Mouse (Mus musculus): ENCODE measurements around the gene Ikzf1. TPM values are rescaled to one million over a fixed set of nuclear protein-coding genes. Genes with fewer than 3 reads are reported as not detected.

Gene Ikzf1
- polyA plus RNA-seq, 1 experiment from 2014 or later = 1.4 TPM

- Histone ChIP-seq H3K9me3 (no peaks in the 10 kb centered on the region), H3K4me2 (replicated peaks) (no peak overlapping the region), H3K4me3 (no peak overlapping the region), H3K36me3 (no peaks in the 10 kb centered on the region), H3K4me1 (no peaks in the 10 kb centered on the region), H3K9ac (replicated peaks) (no peak overlapping the region), H3K27ac (replicated peaks) (no peak overlapping the region), H3K27me3 (no peaks in the 10 kb centered on the region)
- ATAC-seq (ENCODE audit: low FRiP score, low read depth) = no peak
- 88% methylated on average over 3 of the region's 3 CpGs for WGBS
Observed at GRCm38 (mm10) chr11:11777246-11777645, 92.4 kb downstream of the Ikzf1 start.

- H3K27me3 ChIP-seq = no peaks in the 10 kb centered on the region
- 95% methylated on average over 2 of the region's 2 CpGs for WGBS
- no peak overlapping the region for H3K4me3 ChIP-seq
- no peaks in the 10 kb centered on the region for H3K4me1 ChIP-seq
- H3K9me3 ChIP-seq = no peaks in the 10 kb centered on the region
- no peak overlapping the region for H3K9ac ChIP-seq (replicated peaks)
- no peak overlapping the region for H3K4me2 ChIP-seq (replicated peaks)
- H3K27ac ChIP-seq (replicated peaks) = no peak overlapping the region
- H3K36me3 ChIP-seq = no peaks in the 10 kb centered on the region
- ATAC-seq (ENCODE audit: low FRiP score, low read depth) = no peak
Observed at GRCm38 (mm10) chr11:11777796-11778195, 93.0 kb downstream of the Ikzf1 start.

- H3K27me3 ChIP-seq = no peaks in the 10 kb centered on the region
- WGBS = 94% methylated on average over 6 of the region's 6 CpGs
- H3K4me1 ChIP-seq = no peaks in the 10 kb centered on the region
- H3K4me3 ChIP-seq = no peak overlapping the region
- H3K4me2 ChIP-seq (replicated peaks) = no peak overlapping the region
- ATAC-seq (ENCODE audit: low FRiP score, low read depth) = no peak
- no peaks in the 10 kb centered on the region for H3K36me3 ChIP-seq
- no peaks in the 10 kb centered on the region for H3K9me3 ChIP-seq
- no peak overlapping the region for H3K27ac ChIP-seq (replicated peaks)
- H3K9ac ChIP-seq (replicated peaks) = no peak overlapping the region
Observed at GRCm38 (mm10) chr11:11778345-11778744, 93.5 kb downstream of the Ikzf1 start.

GRCm38 (mm10) chr11:11781728-11782127 lies 96.9 kb downstream of the Ikzf1 start:
- no peak overlapping the region for H3K27ac ChIP-seq (replicated peaks)
- H3K36me3 ChIP-seq = no peaks in the 10 kb centered on the region
- no peak overlapping the region for H3K4me3 ChIP-seq
- no peaks in the 10 kb centered on the region for H3K9me3 ChIP-seq
- H3K4me1 ChIP-seq = no peaks in the 10 kb centered on the region
- no peak overlapping the region for H3K9ac ChIP-seq (replicated peaks)
- H3K27me3 ChIP-seq = no peaks in the 10 kb centered on the region
- H3K4me2 ChIP-seq (replicated peaks) = no peak overlapping the region
- ATAC-seq (ENCODE audit: low FRiP score, low read depth) = no peak
- WGBS = 90% methylated on average over 8 of the region's 8 CpGs

- no peak overlapping the region for H3K4me2 ChIP-seq (replicated peaks)
- H3K9ac ChIP-seq (replicated peaks) = no peak overlapping the region
- H3K36me3 ChIP-seq = no peaks in the 10 kb centered on the region
- no peaks in the 10 kb centered on the region for H3K9me3 ChIP-seq
- H3K4me3 ChIP-seq = no peak overlapping the region
- no peaks in the 10 kb centered on the region for H3K4me1 ChIP-seq
- WGBS = 74% methylated on average over 6 of the region's 6 CpGs
- ATAC-seq (ENCODE audit: low FRiP score, low read depth) = no peak
- H3K27me3 ChIP-seq = no peaks in the 10 kb centered on the region
- H3K27ac ChIP-seq (replicated peaks) = no peak overlapping the region
Observed at GRCm38 (mm10) chr11:11785457-11785856, 100.7 kb downstream of the Ikzf1 start.

GRCm38 (mm10) chr11:11788521-11788974 lies 103.7 kb downstream of the Ikzf1 start:
- Histone ChIP-seq H3K27ac (replicated peaks) (no peak overlapping the region), H3K9me3 (no peaks in the 10 kb centered on the region), H3K27me3 (no peaks in the 10 kb centered on the region), H3K36me3 (no peaks in the 10 kb centered on the region), H3K4me3 (no peak overlapping the region), H3K4me2 (replicated peaks) (peak overlapping the region; percentile 38), H3K9ac (replicated peaks) (no peak overlapping the region), H3K4me1 (no peaks in the 10 kb centered on the region)
- 1% methylated on average over 8 of the region's 8 CpGs for WGBS
- peak; percentile 95 for ATAC-seq (ENCODE audit: low FRiP score, low read depth)

- Histone ChIP-seq H3K36me3 (peaks cover 11% of the 10 kb centered on the region), H3K9me3 (no peaks in the 10 kb centered on the region), H3K4me1 (no peaks in the 10 kb centered on the region), H3K4me2 (replicated peaks) (no peak overlapping the region), H3K4me3 (no peak overlapping the region), H3K27ac (replicated peaks) (no peak overlapping the region), H3K9ac (replicated peaks) (no peak overlapping the region), H3K27me3 (no peaks in the 10 kb centered on the region)
- WGBS = 81% methylated on average over 1 of the region's 1 CpGs
- no peak for ATAC-seq (ENCODE audit: low FRiP score, low read depth)
Observed at GRCm38 (mm10) chr11:11794626-11795025, 109.8 kb downstream of the Ikzf1 start.

- no peak overlapping the region for H3K4me2 ChIP-seq (replicated peaks)
- 100% methylated on average over 1 of the region's 1 CpGs for WGBS
- no peak overlapping the region for H3K27ac ChIP-seq (replicated peaks)
- no peak overlapping the region for H3K9ac ChIP-seq (replicated peaks)
- no peaks in the 10 kb centered on the region for H3K4me1 ChIP-seq
- no peaks in the 10 kb centered on the region for H3K9me3 ChIP-seq
- ATAC-seq (ENCODE audit: low FRiP score, low read depth) = no peak
- H3K36me3 ChIP-seq = peaks cover 38% of the 10 kb centered on the region
- no peaks in the 10 kb centered on the region for H3K27me3 ChIP-seq
- no peak overlapping the region for H3K4me3 ChIP-seq
Observed at GRCm38 (mm10) chr11:11798690-11799089, 113.9 kb downstream of the Ikzf1 start.

GRCm38 (mm10) chr11:11800304-11800703 lies 115.5 kb downstream of the Ikzf1 start:
- Histone ChIP-seq H3K4me1 (no peaks in the 10 kb centered on the region), H3K27ac (replicated peaks) (no peak overlapping the region), H3K27me3 (no peaks in the 10 kb centered on the region), H3K4me2 (replicated peaks) (no peak overlapping the region), H3K36me3 (peaks cover 45% of the 10 kb centered on the region), H3K9me3 (no peaks in the 10 kb centered on the region), H3K9ac (replicated peaks) (no peak overlapping the region), H3K4me3 (no peak overlapping the region)
- 97% methylated on average over 3 of the region's 3 CpGs for WGBS
- no peak for ATAC-seq (ENCODE audit: low FRiP score, low read depth)

GRCm38 (mm10) chr11:11801067-11801466 lies 116.3 kb downstream of the Ikzf1 start:
- H3K9ac ChIP-seq (replicated peaks) = no peak overlapping the region
- no peak for ATAC-seq (ENCODE audit: low FRiP score, low read depth)
- no peak overlapping the region for H3K4me2 ChIP-seq (replicated peaks)
- H3K4me3 ChIP-seq = no peak overlapping the region
- H3K27ac ChIP-seq (replicated peaks) = no peak overlapping the region
- no peaks in the 10 kb centered on the region for H3K9me3 ChIP-seq
- no peaks in the 10 kb centered on the region for H3K27me3 ChIP-seq
- H3K4me1 ChIP-seq = no peaks in the 10 kb centered on the region
- 94% methylated on average over 9 of the region's 9 CpGs for WGBS
- H3K36me3 ChIP-seq = peaks cover 48% of the 10 kb centered on the region

GRCm38 (mm10) chr11:11804421-11804820 lies 119.6 kb downstream of the Ikzf1 start:
- no peak for ATAC-seq (ENCODE audit: low FRiP score, low read depth)
- H3K27ac ChIP-seq (replicated peaks) = no peak overlapping the region
- no peak overlapping the region for H3K4me2 ChIP-seq (replicated peaks)
- H3K36me3 ChIP-seq = peaks cover 37% of the 10 kb centered on the region
- no peaks in the 10 kb centered on the region for H3K9me3 ChIP-seq
- H3K4me1 ChIP-seq = peaks cover 5% of the 10 kb centered on the region
- H3K9ac ChIP-seq (replicated peaks) = no peak overlapping the region
- H3K27me3 ChIP-seq = no peaks in the 10 kb centered on the region
- no peak overlapping the region for H3K4me3 ChIP-seq
- WGBS = 88% methylated on average over 5 of the region's 5 CpGs

- H3K4me2 ChIP-seq (replicated peaks) = no peak overlapping the region
- H3K27me3 ChIP-seq = no peaks in the 10 kb centered on the region
- no peak overlapping the region for H3K9ac ChIP-seq (replicated peaks)
- H3K4me1 ChIP-seq = peaks cover 11% of the 10 kb centered on the region
- over 99% methylated on average over 4 of the region's 4 CpGs for WGBS
- H3K4me3 ChIP-seq = no peak overlapping the region
- H3K9me3 ChIP-seq = no peaks in the 10 kb centered on the region
- H3K27ac ChIP-seq (replicated peaks) = no peak overlapping the region
- no peak for ATAC-seq (ENCODE audit: low FRiP score, low read depth)
- peaks cover 34% of the 10 kb centered on the region for H3K36me3 ChIP-seq
Observed at GRCm38 (mm10) chr11:11805951-11806350, 121.1 kb downstream of the Ikzf1 start.
